Mouse (Mus musculus) brown adipose tissue, adult 24 weeks (tissue): ENCODE measurements around the gene Rfx5. TPM values are rescaled to one million over a fixed set of nuclear protein-coding genes. Genes with fewer than 3 reads are reported as not detected.
"Not testable (repeated sequence)": the region's sequence is repeated elsewhere in the genome, so short reads cannot be mapped to it uniquely, and the experiment has no call there.

Experiments
- H3K27ac ChIP-seq: fragments of 200-500 bp; replicated peaks from 2 replicates; pipeline ENCODE4 v1.5.1; 2012; ENCODE audit warnings: low read depth, mild to moderate bottlenecking, low read length
- H3K4me1 ChIP-seq: fragments of 200-500 bp; 2 replicates; pipeline ENCODE4 v1.6.1; 2012; ENCODE audit warnings: low read length, mixed read lengths; ENCODE audit not compliant: control insufficient read depth, insufficient read depth, insufficient read length
- H3K4me3 ChIP-seq: fragments of 200-500 bp; 2 replicates; pipeline ENCODE4 v1.5.1; 2012; ENCODE audit warnings: low read depth, mild to moderate bottlenecking, low read length, moderate library complexity; ENCODE audit not compliant: insufficient read depth
- polyA plus RNA-seq: library from polyadenylated mRNA; stranded (reverse); fragments of >200 nt; gene quantifications from 2 replicates; pipeline ENCODE4 v1.2.4, GENCODE M21; 2012; ENCODE audit not compliant: missing spikeins, insufficient read depth, insufficient read length

Rfx5 gene
- polyA plus RNA-seq, 1 experiment, result 4.0 TPM

GRCm38 (mm10) chr3:94931427-94932082 lies 22.3 kb upstream of the Rfx5 start:
- H3K4me1 ChIP-seq, H3K27ac ChIP-seq: not testable (repeated sequence)

DNA sequence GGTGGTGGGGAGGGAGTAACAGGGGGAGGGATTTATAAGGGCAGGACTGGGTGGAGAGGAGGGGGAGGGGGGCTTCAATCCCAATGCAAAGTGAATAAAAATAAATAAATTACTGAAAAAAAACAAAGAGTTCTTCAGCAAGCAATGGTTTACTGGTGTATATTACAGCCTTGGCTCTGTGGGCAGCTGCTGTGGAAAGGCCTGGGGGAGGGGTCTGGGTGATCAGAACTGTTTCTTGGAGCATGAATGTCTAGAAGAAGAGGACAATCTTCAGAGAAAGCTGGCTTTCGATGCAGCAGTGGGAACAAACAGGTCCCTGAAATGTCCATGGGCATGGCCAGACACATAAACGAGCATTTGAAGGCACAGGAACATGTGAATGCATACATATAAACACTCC lies 21.6 kb upstream of the Rfx5 start:
- H3K4me3 ChIP-seq, H3K27ac ChIP-seq, H3K4me1 ChIP-seq: not testable (repeated sequence)

More at GRCm38 (mm10) chr3:94931427-94932082, 22.3 kb upstream of the Rfx5 start:
- not testable (repeated sequence) for H3K4me3 ChIP-seq

DNA sequence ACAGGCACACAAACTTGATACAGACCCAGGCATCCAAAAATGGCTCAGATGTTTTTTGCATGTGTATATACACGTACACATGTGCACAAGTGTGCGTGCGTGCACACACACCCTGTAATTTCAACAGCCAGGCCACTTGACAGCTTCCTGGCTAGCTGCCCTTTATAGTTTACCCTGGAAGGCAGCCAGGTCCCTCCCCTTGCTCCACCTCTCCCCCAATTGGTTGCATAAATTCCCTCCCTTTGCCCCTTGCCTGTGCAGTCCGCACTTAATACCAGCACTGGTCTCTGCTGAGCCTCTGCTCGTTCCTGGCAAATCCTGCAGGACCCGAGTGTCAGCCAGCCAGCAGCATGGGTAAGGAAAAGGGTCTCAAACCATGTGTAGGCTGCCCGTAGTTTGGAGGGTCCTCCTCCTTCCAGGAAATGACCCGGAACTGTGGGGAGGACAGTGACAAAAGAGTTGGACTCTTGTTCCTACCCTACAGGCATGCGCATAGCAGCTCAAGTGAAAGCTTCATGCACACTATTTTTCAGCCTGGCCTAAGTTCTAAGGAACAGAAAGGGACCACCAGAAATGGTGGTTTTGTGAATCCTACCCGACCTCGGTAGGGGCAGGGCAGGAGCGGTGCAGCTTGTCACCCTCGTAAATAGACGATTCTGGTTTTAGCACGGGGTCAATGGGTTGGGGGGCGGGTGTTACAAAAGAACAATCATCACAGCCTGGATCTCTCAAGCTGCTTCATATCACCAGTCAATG lies 20.9 kb upstream of the Rfx5 start, which contains the start of gene Selenbp1:
Selenbp1 (plus strand) TSS at position 248 of the 756 bp plus-strand sequence.
- Histone ChIP-seq H3K4me3 (peak within 1 kb of the TSS; percentile 70), H3K27ac (peak within 1 kb of the TSS; percentile 72)

GRCm38 (mm10) chr3:94933604-94934003 lies 20.3 kb upstream of the Rfx5 start:
- Histone ChIP-seq H3K27ac (0 out of 2 replicates have a peak overlapping the region, but pooled peaks have one; percentile 6), H3K4me3 (peak overlapping the region; percentile 70)

More for the DNA sequence above, 20.9 kb upstream of the Rfx5 start, which contains the start of gene Selenbp1:
- H3K4me1 ChIP-seq, result no peaks in the 10 kb centered on the region

GRCm38 (mm10) chr3:94934564-94934963 lies 19.3 kb upstream of the Rfx5 start:
- H3K4me1 ChIP-seq, H3K27ac ChIP-seq, H3K4me3 ChIP-seq: not testable (repeated sequence)

More at GRCm38 (mm10) chr3:94933604-94934003, 20.3 kb upstream of the Rfx5 start:
- not testable (repeated sequence) for H3K4me1 ChIP-seq

DNA sequence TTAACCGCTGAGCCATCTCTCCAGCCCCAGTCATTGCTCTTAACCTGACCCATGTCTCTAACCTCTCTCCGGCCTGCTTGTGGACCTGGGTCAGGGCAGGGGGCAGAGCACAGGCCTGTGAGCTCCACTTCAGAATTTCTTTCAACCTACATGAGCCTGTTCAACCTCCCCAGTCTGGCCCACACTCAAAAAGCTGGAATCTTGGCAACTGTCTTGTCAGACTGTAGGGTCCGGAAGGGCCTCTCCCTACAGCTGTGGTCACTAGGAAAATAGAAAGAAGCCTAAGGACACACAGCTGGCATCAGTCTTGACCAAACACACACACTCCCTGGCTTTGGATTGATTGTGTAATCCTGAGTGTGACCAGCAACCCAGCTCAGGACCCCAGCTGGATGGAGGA lies 18.5 kb upstream of the Rfx5 start:
- not testable (repeated sequence) for H3K4me3 ChIP-seq, H3K27ac ChIP-seq, H3K4me1 ChIP-seq

GRCm38 (mm10) chr3:94936147-94936546 lies 17.7 kb upstream of the Rfx5 start:
- H3K4me1 ChIP-seq, H3K4me3 ChIP-seq, H3K27ac ChIP-seq: not testable (repeated sequence)

GRCm38 (mm10) chr3:94937194-94937593 lies 16.7 kb upstream of the Rfx5 start:
- not testable (repeated sequence) for H3K4me1 ChIP-seq, H3K4me3 ChIP-seq, H3K27ac ChIP-seq

GRCm38 (mm10) chr3:94940033-94940432 lies 13.8 kb upstream of the Rfx5 start:
- H3K4me3 ChIP-seq, result not testable (repeated sequence)

GRCm38 (mm10) chr3:94942211-94942967 lies 11.5 kb upstream of the Rfx5 start:
- not testable (repeated sequence) for H3K4me1 ChIP-seq, H3K4me3 ChIP-seq, H3K27ac ChIP-seq

More at GRCm38 (mm10) chr3:94940033-94940432, 13.8 kb upstream of the Rfx5 start:
- H3K27ac ChIP-seq, H3K4me1 ChIP-seq: not testable (repeated sequence)

- not testable (repeated sequence) for H3K4me1 ChIP-seq, H3K27ac ChIP-seq, H3K4me3 ChIP-seq
These were observed 10.2 kb upstream of the Rfx5 start for GRCm38 (mm10) chr3:94943706-94944105.

GRCm38 (mm10) chr3:94948066-94948614 lies 5.7 kb upstream of the Rfx5 start:
- no peak overlapping the region for H3K4me3 ChIP-seq
- H3K4me1 ChIP-seq, result no peaks in the 10 kb centered on the region
- H3K27ac ChIP-seq, result no peak overlapping the region

DNA sequence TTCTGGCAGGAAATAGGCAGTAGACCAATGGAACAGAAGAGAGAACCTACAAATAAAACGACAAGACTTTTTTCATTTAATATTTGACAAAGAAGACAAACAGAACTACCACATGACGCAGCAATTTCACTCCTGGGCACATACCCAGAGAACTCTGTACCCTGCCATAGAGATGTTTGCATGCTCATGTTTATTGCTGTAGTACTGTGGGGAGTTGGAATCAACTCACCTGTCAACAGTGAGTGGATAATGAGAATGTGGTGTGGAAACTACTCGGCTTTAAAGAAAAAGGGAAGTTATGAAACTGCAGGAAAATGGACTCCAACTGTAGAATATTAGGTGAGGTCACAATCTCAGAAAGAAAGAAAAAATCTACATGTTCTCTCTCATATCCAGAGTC lies 4.2 kb upstream of the Rfx5 start:
- Histone ChIP-seq H3K27ac (no peak overlapping the region), H3K4me3 (no peak overlapping the region), H3K4me1 (no peaks in the 10 kb centered on the region)

- H3K4me3 ChIP-seq, result peak overlapping the region; percentile 80; the same call in 1 of the 2 replicates
- H3K27ac ChIP-seq, result no peak overlapping the region
- no peaks in the 10 kb centered on the region for H3K4me1 ChIP-seq
These were observed 1.1 kb upstream of the Rfx5 start for GRCm38 (mm10) chr3:94952806-94953205.

GRCm38 (mm10) chr3:94953384-94953763 lies 501 bp upstream of the Rfx5 start:
- Histone ChIP-seq H3K4me1 (no peaks in the 10 kb centered on the region), H3K4me3 (peak overlapping the region; percentile 80), H3K27ac (peak overlapping the region; percentile 62)
